Mouse (Mus musculus) testis, postnatal 14 days (tissue): ENCODE results near the gene Smarca2.

Source experiments
- DNase-seq: peaks from one replicate; pipeline ENCODE4 v3.0.0; 2021; ENCODE audit warnings: low spot score

Smarca2 gene

GRCm38 (mm10) chr19:26604755-26605300 lies at the start of gene Smarca2:
Smarca2 (plus strand) TSS chr19:26605050.
- DNase-seq = peak; percentile 91

- no peak for DNase-seq
These were observed 40.0 kb upstream of the Smarca2 start for GRCm38 (mm10) chr19:26564850-26565249.

GRCm38 (mm10) chr19:26566109-26566508 lies 38.7 kb upstream of the Smarca2 start:
- DNase-seq = no peak

GRCm38 (mm10) chr19:26568236-26568635 lies 36.6 kb upstream of the Smarca2 start:
- DNase-seq = no peak

DNA sequence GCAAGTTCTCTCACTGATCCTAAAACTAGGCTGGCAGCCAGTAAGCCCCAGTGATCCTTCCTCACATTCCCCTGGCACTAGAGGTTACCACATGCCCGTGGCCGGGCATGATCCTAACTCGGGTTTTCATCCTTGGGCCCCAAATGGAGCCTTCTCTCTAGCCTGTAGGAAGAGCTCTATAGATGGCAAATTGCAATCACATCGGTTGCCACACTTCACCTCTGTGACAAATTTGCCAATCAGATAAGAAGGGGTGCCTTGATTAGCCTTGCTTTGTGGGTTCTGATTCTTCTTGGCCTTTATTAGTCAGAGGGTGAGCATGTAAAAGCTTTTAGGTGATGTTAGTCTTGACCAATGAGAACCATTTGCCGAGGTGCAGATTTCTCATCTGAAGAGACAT lies 35.9 kb upstream of the Smarca2 start:
- DNase-seq = no peak

- no peak for DNase-seq
These were observed 35.4 kb upstream of the Smarca2 start for GRCm38 (mm10) chr19:26569461-26569860.

- DNase-seq = no peak
These were observed 25.2 kb upstream of the Smarca2 start for GRCm38 (mm10) chr19:26579645-26580044.

- no peak for DNase-seq
These were observed 24.8 kb upstream of the Smarca2 start for GRCm38 (mm10) chr19:26580061-26580460.

GRCm38 (mm10) chr19:26594661-26595060 lies 10.2 kb upstream of the Smarca2 start:
- DNase-seq = no peak

DNA sequence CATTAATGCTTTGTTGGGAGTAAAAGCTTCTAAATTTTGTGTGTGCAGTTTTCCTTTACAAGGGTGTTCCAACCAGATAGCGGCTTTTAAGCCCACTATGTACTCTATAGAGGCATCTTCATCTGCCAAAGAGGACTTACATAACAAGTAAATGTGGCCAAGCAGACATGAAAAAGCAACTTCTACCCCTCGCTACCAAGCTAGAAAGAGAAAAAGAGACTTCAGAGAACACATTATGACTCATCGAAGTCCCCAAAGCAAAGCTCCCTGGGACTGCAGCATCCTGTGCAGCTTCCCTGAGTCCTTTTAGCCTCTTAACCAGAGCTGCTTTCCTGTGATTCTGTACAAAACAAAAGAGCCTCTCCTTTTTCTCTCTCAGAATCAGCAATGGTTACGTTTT lies 3.4 kb upstream of the Smarca2 start:
- DNase-seq = no peak

GRCm38 (mm10) chr19:26603296-26603860 lies 1.5 kb upstream of the Smarca2 start:
- no peak for DNase-seq

- peak; percentile 67 for DNase-seq
These were observed 720 bp upstream of the Smarca2 start for GRCm38 (mm10) chr19:26603906-26604754.

- peak; percentile 64 for DNase-seq
These were observed 829 bp downstream of the Smarca2 start for GRCm38 (mm10) chr19:26605438-26606320.

- peak; percentile 56 for DNase-seq
These were observed 1.7 kb downstream of the Smarca2 start for GRCm38 (mm10) chr19:26606321-26607155.

- peak; percentile 56 for DNase-seq
These were observed 2.3 kb downstream of the Smarca2 start for GRCm38 (mm10) chr19:26607156-26607536.

GRCm38 (mm10) chr19:26607551-26608433 lies 2.9 kb downstream of the Smarca2 start:
- DNase-seq = peak; percentile 49

- no peak for DNase-seq
These were observed 3.6 kb downstream of the Smarca2 start for GRCm38 (mm10) chr19:26608434-26608812.

DNA sequence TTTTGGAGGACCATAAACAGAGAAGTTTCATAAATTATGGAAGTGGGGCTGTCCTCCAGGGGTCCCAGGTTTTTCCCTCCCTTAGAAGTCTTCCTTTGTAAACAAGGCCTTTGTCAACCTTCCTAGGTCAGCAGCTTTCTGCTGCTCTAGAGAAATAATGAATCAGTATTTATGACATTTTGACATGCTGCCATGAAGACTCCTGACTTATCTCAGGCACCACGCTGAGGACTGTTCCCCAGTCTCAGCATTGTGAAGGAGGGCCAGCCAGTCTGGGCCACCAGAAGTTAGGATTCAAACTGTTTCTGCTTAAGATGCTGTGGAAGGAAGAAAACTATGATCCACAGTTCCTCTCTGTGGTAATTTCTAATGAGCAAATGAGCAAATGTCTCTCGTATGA lies 4.8 kb downstream of the Smarca2 start:
- no peak for DNase-seq

DNA sequence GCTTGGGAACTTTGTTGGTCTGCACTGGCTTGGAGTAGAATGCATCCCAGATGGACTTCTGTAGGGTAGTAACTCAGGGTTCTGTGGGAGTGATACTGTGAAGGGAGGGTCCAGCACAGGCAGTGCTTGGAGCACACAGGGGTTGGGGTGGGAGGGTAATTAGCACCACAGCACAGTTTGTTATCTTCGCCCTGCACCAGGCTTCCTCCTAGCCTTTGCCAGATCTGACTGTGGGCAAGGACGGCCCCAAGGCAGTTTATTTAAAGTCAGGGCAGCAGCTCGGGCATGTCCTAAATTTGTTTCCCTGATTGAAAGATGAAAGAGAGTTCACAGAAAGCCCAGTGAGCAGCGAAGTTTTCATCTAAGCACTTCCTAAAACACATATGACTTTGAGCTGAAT lies 8.1 kb downstream of the Smarca2 start:
- peak; percentile 56 for DNase-seq

- peak; percentile 16 for DNase-seq
These were observed 8.8 kb downstream of the Smarca2 start for GRCm38 (mm10) chr19:26613665-26614064.
